Mouse (Mus musculus) cerebellum, postnatal 4 days (tissue): ENCODE measurements around the gene Cps1.

ENCODE experiments used
- DNase-seq, 2 experiments: peaks; one replicate each; pipeline ENCODE4 v3.0.0; 2022; ENCODE audit warnings: low spot score in 2 of 2, mixed read lengths in 1 of 2

The Cps1 gene

GRCm38 (mm10) chr1:67235468-67236217, 112.8 kb downstream of the Cps1 start:
- no peak for DNase-seq

- DNase-seq, result no peak
Measured at GRCm38 (mm10) chr1:67238446-67238845, 115.6 kb downstream of the Cps1 start.

DNA sequence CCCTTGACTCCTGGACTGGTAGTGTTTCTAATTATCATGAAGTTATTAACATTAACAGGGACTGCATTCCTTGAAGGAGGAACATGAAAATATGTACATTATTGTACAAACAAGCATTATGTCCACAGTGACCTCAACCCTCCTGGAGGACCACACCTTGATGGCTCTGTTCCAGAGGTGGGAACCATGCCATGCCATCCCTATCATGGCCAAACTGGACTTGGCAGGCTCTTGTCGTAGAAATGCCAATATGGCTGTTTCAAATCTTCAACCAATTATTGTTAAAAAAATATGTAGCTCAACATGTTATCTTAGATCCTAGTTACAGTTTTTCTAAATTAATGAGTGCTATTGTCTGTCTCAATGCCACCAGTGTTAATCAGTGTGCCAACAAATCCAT, 116.1 kb downstream of the Cps1 start:
- DNase-seq, result no peak

- no peak for DNase-seq
Measured at GRCm38 (mm10) chr1:67265222-67265621, 142.4 kb downstream of the Cps1 start.

GRCm38 (mm10) chr1:67267972-67268371, 145.1 kb downstream of the Cps1 start:
- no peak for DNase-seq

GRCm38 (mm10) chr1:67268450-67268849, 145.6 kb downstream of the Cps1 start:
- no peak for DNase-seq

DNA sequence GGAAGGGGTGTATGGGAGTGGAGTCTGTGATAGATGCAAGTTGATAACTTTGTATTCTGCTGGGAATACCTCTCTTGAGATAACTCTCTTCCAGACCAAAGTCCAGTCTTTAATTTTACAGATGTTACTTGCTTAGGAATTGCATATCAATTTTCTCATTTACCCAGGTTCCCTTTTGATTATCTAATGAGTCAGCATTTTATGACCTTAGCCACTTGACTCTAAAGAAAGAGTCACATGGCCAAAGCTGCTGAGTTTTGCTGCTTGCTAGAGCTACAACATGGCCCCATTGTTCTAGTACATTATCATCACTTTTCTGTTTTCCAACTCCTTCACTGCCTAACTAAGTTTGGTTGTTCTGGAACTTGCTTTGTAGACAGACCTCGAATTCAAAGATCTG, 153.4 kb downstream of the Cps1 start:
- no peak for DNase-seq
